Mouse (Mus musculus): ENCODE data around the gene Pdgfc. TPM values are rescaled to one million over a fixed set of nuclear protein-coding genes. Genes with fewer than 3 reads are reported as not detected.
"Not testable (repeated sequence)": the region's sequence is repeated elsewhere in the genome, so short reads cannot be mapped to it uniquely, and the experiment has no call there.

Gene Pdgfc
- polyA plus RNA-seq, 1 experiment: 4.6 TPM

GRCm38 (mm10) chr3:81136985-81137384 is 100.8 kb downstream of the Pdgfc start:
- no peaks in the 10 kb centered on the region for H3K4me1 ChIP-seq (ENCODE audit: control insufficient read depth, insufficient read depth, low read length)

GRCm38 (mm10) chr3:81138030-81138429 is 101.8 kb downstream of the Pdgfc start:
- not testable (repeated sequence) for H3K27ac ChIP-seq (ENCODE audit: insufficient read depth, low read length); H3K4me3 ChIP-seq (ENCODE audit: insufficient read depth, low read length); H3K4me1 ChIP-seq (ENCODE audit: control insufficient read depth, insufficient read depth, low read length)

More at GRCm38 (mm10) chr3:81136985-81137384, 100.8 kb downstream of the Pdgfc start:
- TF ChIP-seq POLR2A (IDR thresholded peaks at IDR 0.05; ENCODE audit: extremely low read depth, insufficient read depth, low read length) (no peak), CTCF (IDR thresholded peaks at IDR 0.05; ENCODE audit: extremely low read depth, insufficient read depth, low read length) (no peak)
- Histone ChIP-seq H3K27ac (ENCODE audit: insufficient read depth, low read length) (no peak overlapping the region), H3K4me3 (ENCODE audit: insufficient read depth, low read length) (no peak overlapping the region)

GRCm38 (mm10) chr3:81143730-81144129 is 107.5 kb downstream of the Pdgfc start:
- Histone ChIP-seq H3K27ac (ENCODE audit: insufficient read depth, low read length) (no peak overlapping the region), H3K4me1 (ENCODE audit: control insufficient read depth, insufficient read depth, low read length) (no peaks in the 10 kb centered on the region), H3K4me3 (ENCODE audit: insufficient read depth, low read length) (no peak overlapping the region)
- TF ChIP-seq CTCF (IDR thresholded peaks at IDR 0.05; ENCODE audit: extremely low read depth, insufficient read depth, low read length) (no peak), POLR2A (IDR thresholded peaks at IDR 0.05; ENCODE audit: extremely low read depth, insufficient read depth, low read length) (no peak)

- H3K4me1 ChIP-seq (ENCODE audit: control insufficient read depth, insufficient read depth, low read length): peaks cover 6% of the 10 kb centered on the region
- TF ChIP-seq POLR2A (IDR thresholded peaks at IDR 0.05; ENCODE audit: extremely low read depth, insufficient read depth, low read length): no peak
- TF ChIP-seq CTCF (IDR thresholded peaks at IDR 0.05; ENCODE audit: extremely low read depth, insufficient read depth, low read length): no peak
- no peak overlapping the region for H3K4me3 ChIP-seq (ENCODE audit: insufficient read depth, low read length)
- H3K27ac ChIP-seq (ENCODE audit: insufficient read depth, low read length): no peak overlapping the region
Measured at GRCm38 (mm10) chr3:81149109-81149521, 112.9 kb downstream of the Pdgfc start.

- TF ChIP-seq CTCF (IDR thresholded peaks at IDR 0.05; ENCODE audit: extremely low read depth, insufficient read depth, low read length): no peak
Measured at GRCm38 (mm10) chr3:81150228-81150627, 114.0 kb downstream of the Pdgfc start.

GRCm38 (mm10) chr3:81154420-81154819 is 118.2 kb downstream of the Pdgfc start:
- H3K4me1 ChIP-seq (ENCODE audit: control insufficient read depth, insufficient read depth, low read length): peaks cover 2% of the 10 kb centered on the region
- TF ChIP-seq POLR2A (IDR thresholded peaks at IDR 0.05; ENCODE audit: extremely low read depth, insufficient read depth, low read length): no peak
- TF ChIP-seq CTCF (IDR thresholded peaks at IDR 0.05; ENCODE audit: extremely low read depth, insufficient read depth, low read length): no peak
- no peak overlapping the region for H3K4me3 ChIP-seq (ENCODE audit: insufficient read depth, low read length)
- H3K27ac ChIP-seq (ENCODE audit: insufficient read depth, low read length): no peak overlapping the region

More at GRCm38 (mm10) chr3:81150228-81150627, 114.0 kb downstream of the Pdgfc start:
- peaks cover 6% of the 10 kb centered on the region for H3K4me1 ChIP-seq (ENCODE audit: control insufficient read depth, insufficient read depth, low read length)
- no peak overlapping the region for H3K4me3 ChIP-seq (ENCODE audit: insufficient read depth, low read length)
- no peak overlapping the region for H3K27ac ChIP-seq (ENCODE audit: insufficient read depth, low read length)

- H3K4me1 ChIP-seq (ENCODE audit: control insufficient read depth, insufficient read depth, low read length): no peaks in the 10 kb centered on the region
- H3K4me3 ChIP-seq (ENCODE audit: insufficient read depth, low read length): no peak overlapping the region
- TF ChIP-seq CTCF (IDR thresholded peaks at IDR 0.05; ENCODE audit: extremely low read depth, insufficient read depth, low read length) (no peak), POLR2A (IDR thresholded peaks at IDR 0.05; ENCODE audit: extremely low read depth, insufficient read depth, low read length) (no peak)
- no peak overlapping the region for H3K27ac ChIP-seq (ENCODE audit: insufficient read depth, low read length)
Measured at GRCm38 (mm10) chr3:81160457-81161165, 124.4 kb downstream of the Pdgfc start.

GRCm38 (mm10) chr3:81162129-81162528 is 125.9 kb downstream of the Pdgfc start:
- no peak overlapping the region for H3K4me3 ChIP-seq (ENCODE audit: insufficient read depth, low read length)
- no peak for TF ChIP-seq POLR2A (IDR thresholded peaks at IDR 0.05; ENCODE audit: extremely low read depth, insufficient read depth, low read length)
- TF ChIP-seq CTCF (IDR thresholded peaks at IDR 0.05; ENCODE audit: extremely low read depth, insufficient read depth, low read length): no peak
- no peak overlapping the region for H3K27ac ChIP-seq (ENCODE audit: insufficient read depth, low read length)
- no peaks in the 10 kb centered on the region for H3K4me1 ChIP-seq (ENCODE audit: control insufficient read depth, insufficient read depth, low read length)

- H3K4me3 ChIP-seq (ENCODE audit: insufficient read depth, low read length): no peak overlapping the region
Measured at GRCm38 (mm10) chr3:81164091-81164490, 127.9 kb downstream of the Pdgfc start.

GRCm38 (mm10) chr3:81170073-81170809 is 134.0 kb downstream of the Pdgfc start:
- TF ChIP-seq POLR2A (IDR thresholded peaks at IDR 0.05; ENCODE audit: extremely low read depth, insufficient read depth, low read length): no peak
- no peak overlapping the region for H3K27ac ChIP-seq (ENCODE audit: insufficient read depth, low read length)
- H3K4me1 ChIP-seq (ENCODE audit: control insufficient read depth, insufficient read depth, low read length): no peaks in the 10 kb centered on the region
- H3K4me3 ChIP-seq (ENCODE audit: insufficient read depth, low read length): no peak overlapping the region

More at GRCm38 (mm10) chr3:81164091-81164490, 127.9 kb downstream of the Pdgfc start:
- Histone ChIP-seq H3K4me1 (ENCODE audit: control insufficient read depth, insufficient read depth, low read length) (no peaks in the 10 kb centered on the region), H3K27ac (ENCODE audit: insufficient read depth, low read length) (no peak overlapping the region)
- no peak for TF ChIP-seq POLR2A (IDR thresholded peaks at IDR 0.05; ENCODE audit: extremely low read depth, insufficient read depth, low read length)
- TF ChIP-seq CTCF (IDR thresholded peaks at IDR 0.05; ENCODE audit: extremely low read depth, insufficient read depth, low read length): no peak

Data from cortical plate, adult 2 months (tissue).